Mouse (Mus musculus): ENCODE measurements around the gene Idh1. TPM values are rescaled to one million over a fixed set of nuclear protein-coding genes. Genes with fewer than 3 reads are reported as not detected.
A peak's percentile ranks its signal among the peaks of the same experiment; 100 is the strongest.

Gene Idh1
- total and polyA plus RNA-seq, 2 experiments, result 137 to 624 TPM

DNA sequence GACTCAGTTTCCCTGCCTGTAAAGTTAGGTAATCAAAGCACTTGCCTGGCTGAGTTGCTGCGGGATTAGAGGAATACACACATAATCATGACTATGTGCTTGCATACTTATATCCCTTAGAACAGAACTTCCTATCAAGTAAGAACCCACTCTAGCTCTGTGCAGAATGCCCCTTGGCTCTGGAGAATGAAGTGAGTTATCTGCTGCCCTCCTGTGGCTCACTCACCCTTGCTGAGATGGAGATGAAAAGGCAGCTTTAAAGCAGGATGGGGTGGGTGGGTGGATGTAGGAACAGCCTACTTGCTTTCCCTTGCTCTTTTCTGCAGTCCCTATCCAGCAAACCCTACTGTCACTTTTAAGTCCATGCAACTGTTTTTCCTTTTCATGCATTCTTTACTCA lies 24.1 kb downstream of the Idh1 start:
- Histone ChIP-seq H3K4me3 (ENCODE audit: insufficient read depth, low read depth, low read length) (no peak overlapping the region), H3K27ac (replicated peaks; ENCODE audit: insufficient read depth, low read depth, low read length) (no peak overlapping the region), H3K9ac (ENCODE audit: low read depth, low read length) (no peak overlapping the region), H3K27me3 (ENCODE audit: control insufficient read depth, insufficient read depth, low read length) (no peaks in the 10 kb centered on the region), H3K36me3 (ENCODE audit: control insufficient read depth, insufficient read depth, low read length) (peaks cover 90% of the 10 kb centered on the region), H3K79me2 (ENCODE audit: control insufficient read depth, insufficient read depth, low read length) (no peaks in the 10 kb centered on the region), H3K4me1 (ENCODE audit: control insufficient read depth, insufficient read depth, low read length) (0 out of 2 replicates have a peak, but pooled peaks cover 2% of the 10 kb centered on the region)
- WGBS, result 96% methylated on average over 1 of the region's 1 CpGs
- no peak for TF ChIP-seq CTCF (IDR thresholded peaks at IDR 0.05; ENCODE audit: low read depth, low read length)
- no peak for TF ChIP-seq POLR2A (IDR thresholded peaks at IDR 0.05; ENCODE audit: extremely low read depth, insufficient read depth, low read length)
- no peak for DNase-seq (ENCODE audit: extremely low read depth, low read depth, low spot score)

GRCm38 (mm10) chr1:65156111-65156510 lies 30.2 kb downstream of the Idh1 start:
- no peaks in the 10 kb centered on the region for H3K27me3 ChIP-seq (ENCODE audit: control insufficient read depth, insufficient read depth, low read length)
- H3K27ac ChIP-seq (replicated peaks; ENCODE audit: insufficient read depth, low read depth, low read length), result no peak overlapping the region
- 87% methylated on average over 5 of the region's 5 CpGs for WGBS

GRCm38 (mm10) chr1:65154814-65155213 lies 31.5 kb downstream of the Idh1 start:
- H3K4me1 ChIP-seq (ENCODE audit: control insufficient read depth, insufficient read depth, low read length), result peaks cover 9% of the 10 kb centered on the region; the same call in 1 of the 2 replicates
- H3K36me3 ChIP-seq (ENCODE audit: control insufficient read depth, insufficient read depth, low read length), result peaks cover 20% of the 10 kb centered on the region
- no peak overlapping the region for H3K4me3 ChIP-seq (ENCODE audit: insufficient read depth, low read depth, low read length)
- H3K27ac ChIP-seq (replicated peaks; ENCODE audit: insufficient read depth, low read depth, low read length), result no peak overlapping the region
- no peaks in the 10 kb centered on the region for H3K27me3 ChIP-seq (ENCODE audit: control insufficient read depth, insufficient read depth, low read length)
- no peak overlapping the region for H3K9ac ChIP-seq (ENCODE audit: low read depth, low read length)
- TF ChIP-seq POLR2A (IDR thresholded peaks at IDR 0.05; ENCODE audit: extremely low read depth, insufficient read depth, low read length) (no peak), CTCF (IDR thresholded peaks at IDR 0.05; ENCODE audit: low read depth, low read length) (no peak)
- no peaks in the 10 kb centered on the region for H3K79me2 ChIP-seq (ENCODE audit: control insufficient read depth, insufficient read depth, low read length)
- peak; percentile 91 for DNase-seq (ENCODE audit: extremely low read depth, low read depth, low spot score)

More at GRCm38 (mm10) chr1:65156111-65156510, 30.2 kb downstream of the Idh1 start:
- Histone ChIP-seq H3K4me1 (ENCODE audit: control insufficient read depth, insufficient read depth, low read length) (peaks cover 11% of the 10 kb centered on the region; the same call in 1 of the 2 replicates), H3K79me2 (ENCODE audit: control insufficient read depth, insufficient read depth, low read length) (no peaks in the 10 kb centered on the region), H3K9ac (ENCODE audit: low read depth, low read length) (no peak overlapping the region), H3K36me3 (ENCODE audit: control insufficient read depth, insufficient read depth, low read length) (peaks cover 33% of the 10 kb centered on the region), H3K4me3 (ENCODE audit: insufficient read depth, low read depth, low read length) (no peak overlapping the region)
- TF ChIP-seq CTCF (IDR thresholded peaks at IDR 0.05; ENCODE audit: low read depth, low read length), result no peak
- TF ChIP-seq POLR2A (IDR thresholded peaks at IDR 0.05; ENCODE audit: extremely low read depth, insufficient read depth, low read length), result no peak
- DNase-seq (ENCODE audit: extremely low read depth, low read depth, low spot score), result no peak

DNA sequence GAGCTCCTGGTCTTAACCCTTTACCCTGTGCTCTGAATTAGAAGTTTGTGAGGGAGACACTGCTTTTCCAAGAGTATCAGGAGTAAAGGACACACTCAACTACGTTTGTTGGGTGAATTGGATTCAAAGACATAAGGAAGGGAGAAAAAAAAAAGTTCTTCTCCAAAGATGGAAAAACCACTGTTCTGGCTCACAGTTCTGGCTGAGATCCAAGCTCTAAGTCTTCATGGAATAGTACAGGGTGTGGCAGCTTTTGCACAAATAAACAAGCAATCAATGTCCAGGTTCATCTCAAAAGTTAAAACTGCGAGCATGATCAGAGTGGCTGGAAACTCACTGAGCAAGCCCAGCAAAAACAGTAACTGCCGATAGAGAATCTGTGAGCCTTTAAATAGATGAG lies 38.3 kb downstream of the Idh1 start:
- TF ChIP-seq POLR2A (IDR thresholded peaks at IDR 0.05; ENCODE audit: extremely low read depth, insufficient read depth, low read length), result no peak
- TF ChIP-seq CTCF (IDR thresholded peaks at IDR 0.05; ENCODE audit: low read depth, low read length), result no peak
- WGBS, result 60% methylated on average over 3 of the region's 3 CpGs
- H3K27me3 ChIP-seq (ENCODE audit: control insufficient read depth, insufficient read depth, low read length), result no peaks in the 10 kb centered on the region
- no peaks in the 10 kb centered on the region for H3K4me1 ChIP-seq (ENCODE audit: control insufficient read depth, insufficient read depth, low read length)
- no peak overlapping the region for H3K9ac ChIP-seq (ENCODE audit: low read depth, low read length)
- H3K36me3 ChIP-seq (ENCODE audit: control insufficient read depth, insufficient read depth, low read length), result no peaks in the 10 kb centered on the region
- H3K79me2 ChIP-seq (ENCODE audit: control insufficient read depth, insufficient read depth, low read length), result no peaks in the 10 kb centered on the region
- DNase-seq (ENCODE audit: extremely low read depth, low read depth, low spot score), result no peak
- H3K27ac ChIP-seq (replicated peaks; ENCODE audit: insufficient read depth, low read depth, low read length), result no peak overlapping the region
- H3K4me3 ChIP-seq (ENCODE audit: insufficient read depth, low read depth, low read length), result no peak overlapping the region

- WGBS, result 93% methylated on average over 5 of the region's 5 CpGs
- Histone ChIP-seq H3K79me2 (ENCODE audit: control insufficient read depth, insufficient read depth, low read length) (no peaks in the 10 kb centered on the region), H3K27me3 (ENCODE audit: control insufficient read depth, insufficient read depth, low read length) (no peaks in the 10 kb centered on the region), H3K9ac (ENCODE audit: low read depth, low read length) (no peak overlapping the region), H3K36me3 (ENCODE audit: control insufficient read depth, insufficient read depth, low read length) (no peaks in the 10 kb centered on the region), H3K27ac (replicated peaks; ENCODE audit: insufficient read depth, low read depth, low read length) (no peak overlapping the region), H3K4me1 (ENCODE audit: control insufficient read depth, insufficient read depth, low read length) (no peaks in the 10 kb centered on the region), H3K4me3 (ENCODE audit: insufficient read depth, low read depth, low read length) (no peak overlapping the region)
- TF ChIP-seq CTCF (IDR thresholded peaks at IDR 0.05; ENCODE audit: low read depth, low read length) (no peak), POLR2A (IDR thresholded peaks at IDR 0.05; ENCODE audit: extremely low read depth, insufficient read depth, low read length) (no peak)
- no peak for DNase-seq (ENCODE audit: extremely low read depth, low read depth, low spot score)
Observed at GRCm38 (mm10) chr1:65147326-65147725, 39.0 kb downstream of the Idh1 start.

DNA sequence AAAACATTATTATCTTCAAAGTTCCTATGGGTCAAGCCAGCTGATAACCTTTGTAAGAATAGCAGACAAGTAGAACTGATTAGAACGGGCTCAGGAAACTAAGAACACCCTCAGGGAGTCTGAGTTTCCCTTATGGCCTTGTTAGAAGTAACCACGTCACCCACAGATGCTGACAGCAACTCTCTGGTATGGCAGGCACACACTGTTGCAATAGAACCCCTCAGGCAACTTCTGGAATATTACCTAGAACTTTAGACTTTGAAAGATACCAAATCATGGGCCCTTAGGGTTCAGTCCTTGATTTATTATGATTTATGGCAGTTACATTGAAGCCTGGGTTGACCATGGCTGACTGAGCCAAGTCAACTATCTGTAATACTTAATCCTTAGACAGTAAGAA lies 39.7 kb downstream of the Idh1 start:
- no peak overlapping the region for H3K4me3 ChIP-seq (ENCODE audit: insufficient read depth, low read depth, low read length)
- no peaks in the 10 kb centered on the region for H3K4me1 ChIP-seq (ENCODE audit: control insufficient read depth, insufficient read depth, low read length)
- H3K27ac ChIP-seq (replicated peaks; ENCODE audit: insufficient read depth, low read depth, low read length), result no peak overlapping the region
- no peaks in the 10 kb centered on the region for H3K79me2 ChIP-seq (ENCODE audit: control insufficient read depth, insufficient read depth, low read length)
- H3K36me3 ChIP-seq (ENCODE audit: control insufficient read depth, insufficient read depth, low read length), result no peaks in the 10 kb centered on the region
- DNase-seq (ENCODE audit: extremely low read depth, low read depth, low spot score), result no peak
- H3K27me3 ChIP-seq (ENCODE audit: control insufficient read depth, insufficient read depth, low read length), result no peaks in the 10 kb centered on the region
- TF ChIP-seq POLR2A (IDR thresholded peaks at IDR 0.05; ENCODE audit: extremely low read depth, insufficient read depth, low read length) (no peak), CTCF (IDR thresholded peaks at IDR 0.05; ENCODE audit: low read depth, low read length) (no peak)
- 58% methylated on average over 2 of the region's 2 CpGs for WGBS
- H3K9ac ChIP-seq (ENCODE audit: low read depth, low read length), result no peak overlapping the region

Data from liver, adult 2 months (tissue).